8 mouse cellular contexts compared by ENCODE assay signal in the genomic region with DNA sequence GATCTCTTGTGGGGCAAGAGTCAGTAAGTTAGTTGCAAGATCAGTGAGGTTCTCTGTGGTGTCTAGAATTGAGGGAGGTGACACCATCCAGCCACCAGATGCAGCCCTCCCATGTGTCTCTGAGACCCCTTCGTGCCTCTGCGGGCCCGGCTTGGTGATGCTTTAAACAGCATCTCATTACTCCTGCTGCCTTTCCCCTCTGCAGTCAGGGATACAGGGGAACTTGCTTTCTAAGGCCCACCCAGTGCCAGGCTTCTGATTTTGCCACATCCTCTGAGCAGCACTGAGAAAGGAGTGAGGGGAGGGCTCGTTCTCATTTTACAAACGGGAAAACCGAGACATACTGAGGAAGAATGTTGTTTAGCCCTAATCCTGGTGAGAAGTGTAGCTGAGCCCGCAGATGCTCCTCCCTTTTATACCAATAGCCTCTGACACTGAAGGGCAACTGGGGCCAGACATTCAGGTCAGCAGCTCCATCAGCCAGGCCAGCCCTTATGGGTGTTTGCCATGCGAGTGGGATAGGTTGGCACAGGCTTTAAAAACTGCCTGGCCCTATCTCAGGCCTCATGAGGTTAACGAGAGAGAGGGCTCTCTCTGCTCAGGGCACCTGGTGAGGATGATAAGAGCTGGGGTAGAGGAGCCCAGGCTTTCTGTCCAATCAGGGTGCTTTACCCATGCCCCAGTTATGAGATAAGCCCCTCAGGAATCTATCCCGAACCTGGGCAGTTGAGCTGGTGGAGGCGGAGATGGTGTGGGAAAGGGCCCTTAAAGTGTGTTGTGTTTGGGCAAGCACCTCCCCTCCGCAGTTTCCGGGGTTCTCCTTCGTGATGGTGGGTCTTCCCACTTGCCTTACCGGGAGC. TPM values are rescaled to one million over a fixed set of nuclear protein-coding genes. Genes with fewer than 3 reads are reported as not detected.
DNase-seq lines count a peak whose midpoint lies in the region; ATAC-seq and TF ChIP-seq lines count a peak whose summit lies in the region.

No protein-coding gene starts in this region.

- peak overlapping the region; percentile 84 for H3K4me2 ChIP-seq in lung, embryonic 14.5 days
- peak overlapping the region; percentile 74 for H3K4me2 ChIP-seq in forebrain, embryonic 11.5 days (ENCODE audit: low read depth, low read length, severe bottlenecking)
- H3K4me2 ChIP-seq in neural tube, embryonic 12.5 days (replicated peaks) = peak overlapping the region; percentile 72

- peaks cover 3% of the 10 kb centered on the region; the same call in 1 of the 2 replicates for H3K4me1 ChIP-seq in lung, embryonic 14.5 days (ENCODE audit: insufficient read depth)
- H3K4me1 ChIP-seq in forebrain, embryonic 11.5 days (replicated peaks; ENCODE audit: control insufficient read depth, insufficient read depth, low read length) = peaks cover 12% of the 10 kb centered on the region
- H3K4me1 ChIP-seq in neural tube, embryonic 12.5 days = peaks cover 21% of the 10 kb centered on the region

- no peak for DNase-seq in lung, embryonic 14.5 days
- no peak for DNase-seq in lung, postnatal 14 days
- DNase-seq in forebrain, embryonic 11.5 days (ENCODE audit: low spot score) = no peak
- peak; percentile 28 for DNase-seq in kidney, postnatal 10 days
- DNase-seq in layer of hippocampus, postnatal 25 days (ENCODE audit: extremely low spot score in 1 of 2, low spot score in 1 of 2) = no peak
- DNase-seq in testis, postnatal 14 days (ENCODE audit: low spot score) = no peak

- peaks cover 69% of the 10 kb centered on the region for H3K27me3 ChIP-seq in lung, embryonic 14.5 days (ENCODE audit: insufficient read depth, low read length)
- peaks cover 67% of the 10 kb centered on the region for H3K27me3 ChIP-seq in forebrain, embryonic 11.5 days (ENCODE audit: control insufficient read depth, insufficient read depth, low read length)
- peaks cover 84% of the 10 kb centered on the region for H3K27me3 ChIP-seq in neural tube, embryonic 12.5 days (replicated peaks)

- no peaks in the 10 kb centered on the region for H3K36me3 ChIP-seq in lung, embryonic 14.5 days (ENCODE audit: insufficient read depth)
- H3K36me3 ChIP-seq in forebrain, embryonic 11.5 days (ENCODE audit: control insufficient read depth, insufficient read depth, low read length) = no peaks in the 10 kb centered on the region
- no peaks in the 10 kb centered on the region for H3K36me3 ChIP-seq in neural tube, embryonic 12.5 days

- H3K27ac ChIP-seq in lung, embryonic 14.5 days (ENCODE audit: low read depth) = peak overlapping the region; percentile 38; the same call in 1 of the 2 replicates
- H3K27ac ChIP-seq in forebrain, embryonic 11.5 days (ENCODE audit: low read depth, low read length) = no peak overlapping the region
- H3K27ac ChIP-seq in neural tube, embryonic 12.5 days = no peak overlapping the region

- TF ChIP-seq CTCF in lung, embryonic 14.5 days (IDR thresholded peaks at IDR 0.05; ENCODE audit: low read depth) = no peak

- H3K9me3 ChIP-seq in lung, embryonic 14.5 days (ENCODE audit: low read depth, low read length) = no peaks in the 10 kb centered on the region
- no peaks in the 10 kb centered on the region for H3K9me3 ChIP-seq in forebrain, embryonic 11.5 days (ENCODE audit: control insufficient read depth, low read length)
- H3K9me3 ChIP-seq in neural tube, embryonic 12.5 days = no peaks in the 10 kb centered on the region

- peak overlapping the region; percentile 47 for H3K4me3 ChIP-seq in lung, embryonic 14.5 days (ENCODE audit: low read depth, low read length)
- peak overlapping the region; percentile 37 for H3K4me3 ChIP-seq in forebrain, embryonic 11.5 days (ENCODE audit: low read depth, low read length)
- H3K4me3 ChIP-seq in neural tube, embryonic 12.5 days = 0 out of 2 replicates have a peak overlapping the region, but pooled peaks have one; percentile 34

- H3K9ac ChIP-seq in lung, embryonic 14.5 days = peak overlapping the region; percentile 44
- H3K9ac ChIP-seq in forebrain, embryonic 11.5 days (ENCODE audit: low read length) = peak overlapping the region; percentile 2; the same call in 1 of the 2 replicates
- H3K9ac ChIP-seq in neural tube, embryonic 12.5 days = 0 out of 2 replicates have a peak overlapping the region, but pooled peaks have one; percentile 33

- 21% methylated on average over 15 of the region's 15 CpGs for WGBS in lung, embryonic 14.5 days
- WGBS in forebrain, embryonic 11.5 days = 12% methylated on average over 15 of the region's 15 CpGs
- 6% methylated on average over 15 of the region's 15 CpGs for WGBS in neural tube, embryonic 12.5 days

- peak; percentile 18; the same call in 1 of the 2 replicates for ATAC-seq in lung, embryonic 14.5 days (ENCODE audit: insufficient read depth)
- no peak for ATAC-seq in forebrain, embryonic 11.5 days (replicated peaks; ENCODE audit: low FRiP score)
- no peak for ATAC-seq in neural tube, embryonic 12.5 days (ENCODE audit: low FRiP score, low read depth)
- ATAC-seq in inflammation-experienced regulatory T-cells, adult 6 months = no peak

RNA-seq across cellular contexts. Expression of a gene that starts 1.0 kb away (rescaled TPM):
- 2.0 and 3.4 TPM in 2 replicates for polyA plus RNA-seq in lung, embryonic 14.5 days (2014; fragmentation: Nextera tagmentation; extraction: Ambion mirVana)
- 1.5 and 2.0 TPM in 2 replicates for polyA plus RNA-seq in forebrain, embryonic 11.5 days (2014; fragmentation: Nextera tagmentation; extraction: Ambion mirVana)
- 1.9 and 3.3 TPM in 2 replicates for polyA plus RNA-seq in neural tube, embryonic 12.5 days (2016; fragmentation: Nextera tagmentation; extraction: Ambion mirVana)
- total RNA-seq in layer of hippocampus, postnatal 25 days (2021) = under 1 TPM; 0.63 to 0.81 TPM
- not detected for polyA plus RNA-seq in inflammation-experienced regulatory T-cells, adult 6 months (2017; shearing (Covaris generic))

RNA-seq across cellular contexts. Expression of a gene that starts 26.4 kb away (rescaled TPM):
- 10.3 and 10.7 TPM in 2 replicates for polyA plus RNA-seq in lung, embryonic 14.5 days (2014; fragmentation: Nextera tagmentation; extraction: Ambion mirVana)
- 3.0 and 3.3 TPM in 2 replicates for polyA plus RNA-seq in forebrain, embryonic 11.5 days (2014; fragmentation: Nextera tagmentation; extraction: Ambion mirVana)
- 3.0 and 3.3 TPM in 2 replicates for polyA plus RNA-seq in neural tube, embryonic 12.5 days (2016; fragmentation: Nextera tagmentation; extraction: Ambion mirVana)
- total RNA-seq in layer of hippocampus, postnatal 25 days (2021) = 1 to 10 TPM; 2.6 to 3.4 TPM
- not detected for polyA plus RNA-seq in inflammation-experienced regulatory T-cells, adult 6 months (2017; shearing (Covaris generic))

RNA-seq across cellular contexts. Expression of a gene that starts 36.6 kb away (rescaled TPM):
- 0.50 and 0.68 TPM in 2 replicates for polyA plus RNA-seq in lung, embryonic 14.5 days (2014; fragmentation: Nextera tagmentation; extraction: Ambion mirVana)
- polyA plus RNA-seq in forebrain, embryonic 11.5 days (2014; fragmentation: Nextera tagmentation; extraction: Ambion mirVana) = not detected in 2 replicates
- polyA plus RNA-seq in neural tube, embryonic 12.5 days (2016; fragmentation: Nextera tagmentation; extraction: Ambion mirVana) = 0.42 and 0.51 TPM in 2 replicates
- total RNA-seq in layer of hippocampus, postnatal 25 days (2021) = under 1 TPM in 1 of 2 experiments, not detected in 1; 0.86 TPM
- polyA plus RNA-seq in inflammation-experienced regulatory T-cells, adult 6 months (2017; shearing (Covaris generic)) = 1 to 10 TPM in 1 of 3 experiments, not detected in 2; 3.5 TPM

RNA-seq across cellular contexts. Expression of a gene that starts 42.4 kb away (rescaled TPM):
- 8.1 and 10.8 TPM in 2 replicates for polyA plus RNA-seq in lung, embryonic 14.5 days (2014; fragmentation: Nextera tagmentation; extraction: Ambion mirVana)
- 4.7 and 5.0 TPM in 2 replicates for polyA plus RNA-seq in forebrain, embryonic 11.5 days (2014; fragmentation: Nextera tagmentation; extraction: Ambion mirVana)
- polyA plus RNA-seq in neural tube, embryonic 12.5 days (2016; fragmentation: Nextera tagmentation; extraction: Ambion mirVana) = 2.5 and 4.1 TPM in 2 replicates
- total RNA-seq in layer of hippocampus, postnatal 25 days (2021) = 1 to 10 TPM; 5.6 to 7.8 TPM
- not detected for polyA plus RNA-seq in inflammation-experienced regulatory T-cells, adult 6 months (2017; shearing (Covaris generic))
